In genomic region chr10:45334925-45335324, GRCm38 (mm10) we compare ENCODE assay signal across 11 mouse cellular contexts. TPM values are rescaled to one million over a fixed set of nuclear protein-coding genes. Genes with fewer than 3 reads are reported as not detected.
DNase-seq lines count a peak whose midpoint lies in the region; ATAC-seq lines count a peak whose summit lies in the region.
"Had no signal": no experiment of that assay in that cellular context is flagged by ENCODE, and none has a peak within 500 bp of the region (broad histone marks: within the 10 kb centered on the region; RNA-seq: fewer than 3 reads in every experiment).

No protein-coding gene starts in this region.

- 24% methylated on average over 7 of the region's 7 CpGs for WGBS in heart, embryonic 10.5 days
- 33% methylated on average over 7 of the region's 7 CpGs for WGBS in hindbrain, embryonic 13.5 days
- 25% methylated on average over 7 of the region's 7 CpGs for WGBS in midbrain, embryonic 11.5 days

- peaks cover 5% of the 10 kb centered on the region; the same call in 1 of the 2 replicates for H3K36me3 ChIP-seq in heart, embryonic 10.5 days
- H3K36me3 ChIP-seq in hindbrain, embryonic 13.5 days: no peaks in the 10 kb centered on the region
- no peaks in the 10 kb centered on the region for H3K36me3 ChIP-seq in midbrain, embryonic 11.5 days (ENCODE audit: control insufficient read depth, insufficient read depth, low read length)

- H3K9ac ChIP-seq in hindbrain, embryonic 13.5 days: no peak overlapping the region
- no peak overlapping the region for H3K9ac ChIP-seq in midbrain, embryonic 11.5 days (ENCODE audit: low read length)

- peak; percentile 29; the same call in 1 of the 2 replicates for ATAC-seq in hindbrain, embryonic 13.5 days (ENCODE audit: low FRiP score)
- ATAC-seq in midbrain, embryonic 11.5 days (ENCODE audit: low FRiP score): peak; percentile 51; the same call in 1 of the 2 replicates

- H3K27ac ChIP-seq in heart, embryonic 10.5 days: peak overlapping the region; percentile 96
- no peak overlapping the region for H3K27ac ChIP-seq in hindbrain, embryonic 13.5 days
- no peak overlapping the region for H3K27ac ChIP-seq in midbrain, embryonic 11.5 days (ENCODE audit: low read depth, low read length)

- H3K9me3 ChIP-seq in heart, embryonic 10.5 days: no peaks in the 10 kb centered on the region
- no peaks in the 10 kb centered on the region for H3K9me3 ChIP-seq in hindbrain, embryonic 13.5 days
- no peaks in the 10 kb centered on the region for H3K9me3 ChIP-seq in midbrain, embryonic 11.5 days (ENCODE audit: control insufficient read depth, low read length)

- DNase-seq in heart, embryonic 10.5 days (ENCODE audit: low spot score): no peak
- no peak for DNase-seq in heart, postnatal 10 days
- peak; percentile 17 for DNase-seq in R1 (ENCODE audit: low read depth, low spot score)
- DNase-seq in midbrain, embryonic 11.5 days (ENCODE audit: low spot score, missing footprints): no peak
- DNase-seq in left cerebral cortex, adult 8-10 months (ENCODE audit: low spot score in 2 of 2): no peak
- DNase-seq in spleen, postnatal 4 days (ENCODE audit: low spot score in 2 of 2): no peak
- no peak for DNase-seq in layer of hippocampus, postnatal 14 days (ENCODE audit: low spot score in 2 of 2)
- DNase-seq: adrenal gland, adult 8-10 months; B cell, adult 2 months had no signal

- intact Hi-C loops in heart, postnatal 10 days (cut with DNase I): no loop called here

- H3K4me2 ChIP-seq in hindbrain, embryonic 13.5 days: peak overlapping the region; percentile 86
- H3K4me2 ChIP-seq in midbrain, embryonic 11.5 days: peak overlapping the region; percentile 91

- H3K27me3 ChIP-seq in heart, embryonic 10.5 days (ENCODE audit: insufficient read depth, poor library complexity, severe bottlenecking): 0 out of 2 replicates have a peak, but pooled peaks cover 5% of the 10 kb centered on the region
- peaks cover 30% of the 10 kb centered on the region for H3K27me3 ChIP-seq in hindbrain, embryonic 13.5 days
- H3K27me3 ChIP-seq in midbrain, embryonic 11.5 days (ENCODE audit: control insufficient read depth, insufficient read depth, low read length): peaks cover 14% of the 10 kb centered on the region

- H3K4me1 ChIP-seq in heart, embryonic 10.5 days: peaks cover 6% of the 10 kb centered on the region; the same call in 1 of the 2 replicates
- no peaks in the 10 kb centered on the region for H3K4me1 ChIP-seq in hindbrain, embryonic 13.5 days (replicated peaks)
- peaks cover 2% of the 10 kb centered on the region; the same call in 1 of the 2 replicates for H3K4me1 ChIP-seq in midbrain, embryonic 11.5 days (ENCODE audit: control insufficient read depth, insufficient read depth, low read length)

- H3K4me3 ChIP-seq in heart, embryonic 10.5 days: peak overlapping the region; percentile 79
- H3K4me3 ChIP-seq in hindbrain, embryonic 13.5 days: peak overlapping the region; percentile 74
- peak overlapping the region; percentile 65 for H3K4me3 ChIP-seq in midbrain, embryonic 11.5 days (ENCODE audit: low read depth, low read length)

RNA-seq across cellular contexts. Expression of gene Bves, which starts 0.6 kb away (rescaled TPM):
- 32.6 and 52.1 TPM in 2 replicates for polyA plus RNA-seq in heart, embryonic 10.5 days (2016; fragmentation: Nextera tagmentation; extraction: Ambion mirVana)
- total RNA-seq in heart, postnatal 10 days (2021): 10 to 100 TPM; 47.9 to 50.7 TPM
- polyA plus RNA-seq in hindbrain, embryonic 13.5 days (2015; fragmentation: Nextera tagmentation; extraction: Ambion mirVana): 2.0 and 2.2 TPM in 2 replicates
- polyA plus RNA-seq in midbrain, embryonic 11.5 days (2014; fragmentation: Nextera tagmentation; extraction: Ambion mirVana): 1.7 TPM in 2 replicates
- under 1 TPM; 0.75 to 0.87 (median 0.81) TPM for total RNA-seq in left cerebral cortex, adult 8-10 months (2022)
- 1 to 10 TPM; 5.3 to 6.4 TPM for total RNA-seq in layer of hippocampus, postnatal 14 days (2021)
- polyA plus RNA-seq: liver, adult 2 months had no signal

Comparison
In these comparisons a context has a peak if more than half of its experiments do, and no peak if none do; other contexts are left out.
1. RNA of gene Bves, which starts 0.6 kb away (total RNA-seq): 47.9 to 50.7 TPM in heart, postnatal 10 days; 5.3 to 6.4 TPM in layer of hippocampus, postnatal 14 days and 0.75 to 0.87 TPM in left cerebral cortex, adult 8-10 months; every median in the first group is over 4 times any median in the second.
2. Peak in every context shown above with its lines, with median percentiles within 50 percentile points of each other: H3K4me3 ChIP-seq.